ENCODE assay signal across 20 mouse cellular contexts in the genomic region with DNA sequence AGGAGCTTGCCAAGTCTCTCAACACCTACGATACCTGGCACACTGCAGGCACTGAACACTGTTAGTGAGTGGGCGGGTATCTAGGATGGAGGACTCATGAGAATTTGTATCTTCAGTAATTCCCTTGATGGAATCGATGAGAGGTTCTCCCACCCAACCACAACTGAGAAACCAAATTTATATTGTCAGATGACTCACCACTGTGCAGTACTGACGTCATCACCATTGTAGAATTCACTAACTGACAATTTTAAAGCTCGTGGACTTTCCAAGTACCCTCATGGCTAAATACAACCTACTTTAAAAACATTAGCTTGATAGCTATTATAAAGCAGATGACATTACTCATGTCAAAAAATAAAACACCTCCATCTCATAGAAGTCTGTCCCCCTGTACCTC.
A peak's percentile ranks its signal among the peaks of the same experiment; 100 is the strongest.
DNase-seq lines count a peak whose midpoint lies in the region; ATAC-seq and TF ChIP-seq lines count a peak whose summit lies in the region.
"Had no signal": no experiment of that assay in that cellular context is flagged by ENCODE, and none has a peak within 500 bp of the region (broad histone marks: within the 10 kb centered on the region; RNA-seq: fewer than 3 reads in every experiment).

No protein-coding gene starts in this region.

- no peaks in the 10 kb centered on the region for H3K27me3 ChIP-seq in myocyte (ENCODE audit: control insufficient read depth, insufficient read depth, insufficient read length)
- H3K27me3 ChIP-seq in forebrain, embryonic 10.5 days (ENCODE audit: poor library complexity, severe bottlenecking) = no peaks in the 10 kb centered on the region
- no peaks in the 10 kb centered on the region for H3K27me3 ChIP-seq in liver, postnatal 0 days (ENCODE audit: insufficient read depth, low read length)
- H3K27me3 ChIP-seq: heart, embryonic 15.5 days; hindbrain, embryonic 13.5 days had no signal

- no peaks in the 10 kb centered on the region for H3K4me1 ChIP-seq in forebrain, embryonic 10.5 days
- no peaks in the 10 kb centered on the region for H3K4me1 ChIP-seq in liver, postnatal 0 days (ENCODE audit: insufficient read depth)
- H3K4me1 ChIP-seq: embryonic facial prominence, embryonic 10.5 days; heart, embryonic 15.5 days; hindbrain, embryonic 13.5 days had no signal

- peak; percentile 57 for DNase-seq in 3T3-L1 (ENCODE audit: low read depth, low spot score)
- DNase-seq in layer of hippocampus, adult 9-11 months = no peak
- no peak for DNase-seq in forebrain, embryonic 10.5 days (ENCODE audit: extremely low spot score, low spot score)
- DNase-seq in liver, postnatal 0 days = no peak
- DNase-seq: adrenal gland, postnatal 10 days; cerebellum, adult 18-20 months; cerebellum, postnatal 10 days; gastrocnemius, postnatal 36 days; heart, adult 11 months; heart, postnatal 14 days had no signal

- no peak for TF ChIP-seq CTCF in liver, postnatal 0 days (IDR thresholded peaks at IDR 0.05; ENCODE audit: low read depth)

- no peaks in the 10 kb centered on the region for H3K36me3 ChIP-seq in myocyte (ENCODE audit: control insufficient read depth, insufficient read depth)
- H3K36me3 ChIP-seq in forebrain, embryonic 10.5 days (replicated peaks) = no peaks in the 10 kb centered on the region
- no peaks in the 10 kb centered on the region for H3K36me3 ChIP-seq in liver, postnatal 0 days (replicated peaks; ENCODE audit: insufficient read depth, low read length)
- H3K36me3 ChIP-seq: embryonic facial prominence, embryonic 10.5 days; heart, embryonic 15.5 days; hindbrain, embryonic 13.5 days had no signal

- TF ChIP-seq POLR2A in myocyte (IDR thresholded peaks at IDR 0.05; ENCODE audit: insufficient read length, low read depth) = no peak

- no peak overlapping the region for H3K9ac ChIP-seq in liver, postnatal 0 days (replicated peaks)
- H3K9ac ChIP-seq: heart, embryonic 15.5 days; hindbrain, embryonic 13.5 days had no signal

- 89% methylated on average over 5 of the region's 5 CpGs for WGBS in forebrain, embryonic 10.5 days
- WGBS in liver, postnatal 0 days (ENCODE audit: insufficient replicate concordance) = 63% methylated on average over 5 of the region's 5 CpGs

- peak; percentile 89 for ATAC-seq in CD4-positive, CD25-positive, alpha-beta regulatory T cell, adult 4 months
- ATAC-seq in activated CD4-positive, CD25-positive, alpha-beta regulatory T cell, adult 4 months = peak; percentile 76
- no peak for ATAC-seq in liver, postnatal 0 days
- ATAC-seq: forebrain, embryonic 14.5 days; hindbrain, postnatal 0 days; intestine, embryonic 16.5 days had no signal

- no peak overlapping the region for H3K4me3 ChIP-seq in myocyte
- no peak overlapping the region for H3K4me3 ChIP-seq in forebrain, embryonic 10.5 days
- no peak overlapping the region for H3K4me3 ChIP-seq in liver, postnatal 0 days (ENCODE audit: low read depth, low read length)
- H3K4me3 ChIP-seq: embryonic facial prominence, embryonic 10.5 days; heart, embryonic 15.5 days; hindbrain, embryonic 13.5 days had no signal

- H3K27ac ChIP-seq in forebrain, embryonic 10.5 days = no peak overlapping the region
- H3K27ac ChIP-seq in liver, postnatal 0 days (ENCODE audit: low read depth) = no peak overlapping the region
- H3K27ac ChIP-seq: embryonic facial prominence, embryonic 10.5 days; heart, embryonic 15.5 days; hindbrain, embryonic 13.5 days; hindbrain, postnatal 0 days had no signal

- peak overlapping the region; percentile 24 for H3K4me2 ChIP-seq in myocyte (ENCODE audit: low read depth)
- H3K4me2 ChIP-seq in liver, postnatal 0 days (ENCODE audit: low read depth, low read length) = no peak overlapping the region
- H3K4me2 ChIP-seq: heart, embryonic 11.5 days; heart, embryonic 15.5 days; hindbrain, embryonic 13.5 days had no signal

- H3ac ChIP-seq in myocyte (ENCODE audit: control insufficient read depth, insufficient read length) = no peak overlapping the region

- H3K9me3 ChIP-seq in forebrain, embryonic 10.5 days = no peaks in the 10 kb centered on the region
- no peaks in the 10 kb centered on the region for H3K9me3 ChIP-seq in liver, postnatal 0 days (ENCODE audit: low read length)
- H3K9me3 ChIP-seq: embryonic facial prominence, embryonic 10.5 days; heart, embryonic 15.5 days; hindbrain, embryonic 13.5 days had no signal

- TF ChIP-seq EP300 in liver, postnatal 0 days (IDR thresholded peaks at IDR 0.05; ENCODE audit: low read depth) = no peak

- H3K79me2 ChIP-seq in myocyte (ENCODE audit: control insufficient read depth, insufficient read depth) = no peaks in the 10 kb centered on the region

TF ChIP-seq in myocyte, 11 proteins besides CTCF, POLR2A, EP300 and RAD21:
- TF ChIP-seq SRF (IDR thresholded peaks at IDR 0.05; ENCODE audit: control insufficient read depth, insufficient read length, low read depth) (no peak), POLR2AphosphoS2 (IDR thresholded peaks at IDR 0.05; ENCODE audit: insufficient read length, low read depth) (no peak), MYOG (IDR thresholded peaks at IDR 0.05; ENCODE audit: control insufficient read depth in 1 of 3, insufficient read depth in 1 of 3, insufficient read length in 2 of 3, low read depth in 2 of 3) (no peak), MAX (IDR thresholded peaks at IDR 0.05; ENCODE audit: low read depth) (no peak), E2F4 (IDR thresholded peaks at IDR 0.05; ENCODE audit: insufficient read depth) (no peak), REST (IDR thresholded peaks at IDR 0.05; ENCODE audit: insufficient read depth, insufficient read length) (no peak)
TF ChIP-seq in myocyte: peak in this region for 0.
